Mouse (Mus musculus) adrenal gland, adult 10 weeks (tissue): Measurements from ENCODE around the gene Vmn2r48. TPM values are rescaled to one million over a fixed set of nuclear protein-coding genes. Genes with fewer than 3 reads are reported as not detected.

Source experiments
- polyA plus RNA-seq: library from polyadenylated mRNA; stranded (reverse); fragments of 350-450 nt; fragmentation: Illumina TruSeq; extraction: RNeasy Lipid Tissue Mini Kit (QIAGEN cat#74804); gene quantifications from one replicate; pipeline ENCODE4 v1.2.3, GENCODE M21; 2014; ENCODE audit warnings: low read depth, low replicate concordance

Gene Vmn2r48
- polyA plus RNA-seq, result not detected

GRCm38 (mm10) chr7:9953485-9953884 lies at the start of gene Vmn2r48:
Gene Vmn2r48, minus strand, starts transcription at chr7:9953585.

GRCm38 (mm10) chr7:9992157-9992556 lies 38.8 kb upstream of the Vmn2r48 start, which contains the start of gene Vmn2r49:
Gene Vmn2r49, minus strand, starts transcription at chr7:9992257.

Other genes starting within 250 kb of the Vmn2r48 start
- not detected for gene Vmn2r46, start 183.0 kb downstream of the Vmn2r48 start, polyA plus RNA-seq
- gene Vmn2r47, start 112.3 kb downstream of the Vmn2r48 start, polyA plus RNA-seq, result not detected
- gene Vmn2r49, start 38.7 kb upstream of the Vmn2r48 start, polyA plus RNA-seq, result not detected
- gene Vmn2r50, start 99.7 kb upstream of the Vmn2r48 start, polyA plus RNA-seq, result not detected
- not detected for gene Vmn2r51, start 152.2 kb upstream of the Vmn2r48 start, polyA plus RNA-seq
- not detected for gene Vmn2r52, start 223.0 kb upstream of the Vmn2r48 start, polyA plus RNA-seq